In genomic region chr17:5388351-5388750, GRCm38 (mm10) we compare ENCODE assay signal across 15 mouse cellular contexts. TPM values are rescaled to one million over a fixed set of nuclear protein-coding genes. Genes with fewer than 3 reads are reported as not detected.
"Had no signal": no experiment of that assay in that cellular context is flagged by ENCODE, and none has a peak within 500 bp of the region (broad histone marks: within the 10 kb centered on the region; RNA-seq: fewer than 3 reads in every experiment).

No protein-coding gene starts in this region.

- DNase-seq: heart, postnatal 10 days; heart, postnatal 14 days; heart, postnatal 36 days; heart, postnatal 4 days; kidney, adult 11 months; kidney, adult 18-20 months; kidney, adult 8-10 months; kidney, adult 9 months; kidney, postnatal 10 days; kidney, postnatal 14 days; kidney, postnatal 25 days; kidney, postnatal 4 days; layer of hippocampus, adult 9-11 months; layer of hippocampus, postnatal 36 days had no signal

RNA-seq across cellular contexts. Expression of gene Ldhal6b, which starts 30.2 kb away (rescaled TPM):
- total RNA-seq: hematopoietic stem cell, adult 5-6 weeks had no signal
